Mouse (Mus musculus): ENCODE data around the gene Zfp853. TPM values are rescaled to one million over a fixed set of nuclear protein-coding genes. Genes with fewer than 3 reads are reported as not detected.

The Zfp853 gene
- polyA plus RNA-seq (2014; fragmentation: Nextera tagmentation; extraction: Ambion mirVana) = 0.12 and 0.24 TPM in 2 replicates

- peak within 1 kb of the TSS; percentile 49 for H3K4me3 ChIP-seq (ENCODE audit: low read depth, low read length)
- H3K9ac ChIP-seq (replicated peaks; ENCODE audit: low read depth, low read length) = peak within 1 kb of the TSS; percentile 32
- peaks cover 22% of the 10 kb centered on the region for H3K27me3 ChIP-seq (ENCODE audit: control insufficient read depth, insufficient read depth, low read length)
- H3K36me3 ChIP-seq (ENCODE audit: control insufficient read depth, insufficient read depth, low read length) = no peaks in the 10 kb centered on the region
- WGBS = 7% methylated on average over 36 of the region's 38 CpGs
- ATAC-seq (ENCODE audit: insufficient number of reproducible peaks, insufficient read depth, low FRiP score, low read depth) = no peak
- H3K4me2 ChIP-seq (replicated peaks; ENCODE audit: low read depth, low read length) = peak within 1 kb of the TSS; percentile 90
- H3K9me3 ChIP-seq (ENCODE audit: control insufficient read depth, low read depth, low read length) = no peaks in the 10 kb centered on the region
- no peak within 1 kb of the TSS for H3K27ac ChIP-seq (ENCODE audit: low read length)
- peaks cover 6% of the 10 kb centered on the region; the same call in 1 of the 2 replicates for H3K4me1 ChIP-seq (ENCODE audit: control insufficient read depth, insufficient read depth, low read length)
Observed at GRCm38 (mm10) chr5:143293404-143293803, at the start of gene Zfp853. Gene Zfp853, minus strand, starts transcription at chr5:143293623.

- 54% methylated on average over 6 of the region's 6 CpGs for WGBS
- no peak overlapping the region for H3K4me3 ChIP-seq (ENCODE audit: low read depth, low read length)
- no peak overlapping the region for H3K4me2 ChIP-seq (replicated peaks; ENCODE audit: low read depth, low read length)
Observed at GRCm38 (mm10) chr5:143339603-143340002, 46.2 kb upstream of the Zfp853 start.

GRCm38 (mm10) chr5:143336559-143336958 is 43.1 kb upstream of the Zfp853 start:
- Histone ChIP-seq H3K27me3 (ENCODE audit: control insufficient read depth, insufficient read depth, low read length) (no peaks in the 10 kb centered on the region), H3K9me3 (ENCODE audit: control insufficient read depth, low read depth, low read length) (no peaks in the 10 kb centered on the region), H3K4me2 (replicated peaks; ENCODE audit: low read depth, low read length) (no peak overlapping the region), H3K4me3 (ENCODE audit: low read depth, low read length) (no peak overlapping the region), H3K36me3 (ENCODE audit: control insufficient read depth, insufficient read depth, low read length) (no peaks in the 10 kb centered on the region), H3K27ac (ENCODE audit: low read length) (no peak overlapping the region), H3K9ac (replicated peaks; ENCODE audit: low read depth, low read length) (no peak overlapping the region), H3K4me1 (ENCODE audit: control insufficient read depth, insufficient read depth, low read length) (no peaks in the 10 kb centered on the region)
- 58% methylated on average over 6 of the region's 6 CpGs for WGBS
- ATAC-seq (ENCODE audit: insufficient number of reproducible peaks, insufficient read depth, low FRiP score, low read depth) = no peak

More at GRCm38 (mm10) chr5:143339603-143340002, 46.2 kb upstream of the Zfp853 start:
- no peak overlapping the region for H3K27ac ChIP-seq (ENCODE audit: low read length)
- no peak overlapping the region for H3K9ac ChIP-seq (replicated peaks; ENCODE audit: low read depth, low read length)
- H3K4me1 ChIP-seq (ENCODE audit: control insufficient read depth, insufficient read depth, low read length) = no peaks in the 10 kb centered on the region
- H3K27me3 ChIP-seq (ENCODE audit: control insufficient read depth, insufficient read depth, low read length) = no peaks in the 10 kb centered on the region
- no peak for ATAC-seq (ENCODE audit: insufficient number of reproducible peaks, insufficient read depth, low FRiP score, low read depth)
- no peaks in the 10 kb centered on the region for H3K9me3 ChIP-seq (ENCODE audit: control insufficient read depth, low read depth, low read length)
- H3K36me3 ChIP-seq (ENCODE audit: control insufficient read depth, insufficient read depth, low read length) = no peaks in the 10 kb centered on the region

GRCm38 (mm10) chr5:143335089-143335460 is 41.7 kb upstream of the Zfp853 start:
- no peaks in the 10 kb centered on the region for H3K36me3 ChIP-seq (ENCODE audit: control insufficient read depth, insufficient read depth, low read length)
- H3K9me3 ChIP-seq (ENCODE audit: control insufficient read depth, low read depth, low read length) = no peaks in the 10 kb centered on the region
- H3K4me1 ChIP-seq (ENCODE audit: control insufficient read depth, insufficient read depth, low read length) = 0 out of 2 replicates have a peak, but pooled peaks cover under 1% of the 10 kb centered on the region
- H3K4me3 ChIP-seq (ENCODE audit: low read depth, low read length) = no peak overlapping the region
- H3K4me2 ChIP-seq (replicated peaks; ENCODE audit: low read depth, low read length) = no peak overlapping the region
- WGBS = 78% methylated on average over 7 of the region's 7 CpGs
- H3K27ac ChIP-seq (ENCODE audit: low read length) = no peak overlapping the region
- 0 out of 2 replicates have a peak, but pooled peaks have one; percentile 42 for ATAC-seq (ENCODE audit: insufficient number of reproducible peaks, insufficient read depth, low FRiP score, low read depth)
- H3K9ac ChIP-seq (replicated peaks; ENCODE audit: low read depth, low read length) = no peak overlapping the region
- no peaks in the 10 kb centered on the region for H3K27me3 ChIP-seq (ENCODE audit: control insufficient read depth, insufficient read depth, low read length)

- Histone ChIP-seq H3K4me1 (ENCODE audit: control insufficient read depth, insufficient read depth, low read length) (0 out of 2 replicates have a peak, but pooled peaks cover 6% of the 10 kb centered on the region), H3K9me3 (ENCODE audit: control insufficient read depth, low read depth, low read length) (no peaks in the 10 kb centered on the region), H3K27me3 (ENCODE audit: control insufficient read depth, insufficient read depth, low read length) (no peaks in the 10 kb centered on the region), H3K4me3 (ENCODE audit: low read depth, low read length) (no peak overlapping the region), H3K9ac (replicated peaks; ENCODE audit: low read depth, low read length) (no peak overlapping the region), H3K4me2 (replicated peaks; ENCODE audit: low read depth, low read length) (no peak overlapping the region), H3K27ac (ENCODE audit: low read length) (no peak overlapping the region), H3K36me3 (ENCODE audit: control insufficient read depth, insufficient read depth, low read length) (no peaks in the 10 kb centered on the region)
- no peak for ATAC-seq (ENCODE audit: insufficient number of reproducible peaks, insufficient read depth, low FRiP score, low read depth)
- WGBS = 67% methylated on average over 14 of the region's 14 CpGs
Observed at GRCm38 (mm10) chr5:143334418-143335088, 41.1 kb upstream of the Zfp853 start.

- no peak overlapping the region for H3K9ac ChIP-seq (replicated peaks; ENCODE audit: low read depth, low read length)
- no peaks in the 10 kb centered on the region for H3K27me3 ChIP-seq (ENCODE audit: control insufficient read depth, insufficient read depth, low read length)
- no peak overlapping the region for H3K4me3 ChIP-seq (ENCODE audit: low read depth, low read length)
- no peak overlapping the region for H3K4me2 ChIP-seq (replicated peaks; ENCODE audit: low read depth, low read length)
- H3K9me3 ChIP-seq (ENCODE audit: control insufficient read depth, low read depth, low read length) = no peaks in the 10 kb centered on the region
- no peak for ATAC-seq (ENCODE audit: insufficient number of reproducible peaks, insufficient read depth, low FRiP score, low read depth)
- WGBS = 20% methylated on average over 5 of the region's 5 CpGs
- H3K4me1 ChIP-seq (ENCODE audit: control insufficient read depth, insufficient read depth, low read length) = 0 out of 2 replicates have a peak, but pooled peaks cover 6% of the 10 kb centered on the region
- H3K27ac ChIP-seq (ENCODE audit: low read length) = no peak overlapping the region
- no peaks in the 10 kb centered on the region for H3K36me3 ChIP-seq (ENCODE audit: control insufficient read depth, insufficient read depth, low read length)
Observed at GRCm38 (mm10) chr5:143333872-143334271, 40.4 kb upstream of the Zfp853 start.

- peaks cover 22% of the 10 kb centered on the region for H3K36me3 ChIP-seq (ENCODE audit: control insufficient read depth, insufficient read depth, low read length)
- under 1% methylated on average over 57 of the region's 57 CpGs for WGBS
Observed at GRCm38 (mm10) chr5:143328690-143329495, 35.5 kb upstream of the Zfp853 start, which contains the start of gene Zdhhc4. Gene Zdhhc4, minus strand, starts transcription at chr5:143329256.

GRCm38 (mm10) chr5:143317288-143317610 is 23.8 kb upstream of the Zfp853 start:
- no peak overlapping the region for H3K9ac ChIP-seq (replicated peaks; ENCODE audit: low read depth, low read length)
- 89% methylated on average over 8 of the region's 8 CpGs for WGBS
- no peaks in the 10 kb centered on the region for H3K27me3 ChIP-seq (ENCODE audit: control insufficient read depth, insufficient read depth, low read length)
- ATAC-seq (ENCODE audit: insufficient number of reproducible peaks, insufficient read depth, low FRiP score, low read depth) = no peak
- H3K27ac ChIP-seq (ENCODE audit: low read length) = no peak overlapping the region
- no peak overlapping the region for H3K4me2 ChIP-seq (replicated peaks; ENCODE audit: low read depth, low read length)
- no peak overlapping the region for H3K4me3 ChIP-seq (ENCODE audit: low read depth, low read length)
- H3K4me1 ChIP-seq (ENCODE audit: control insufficient read depth, insufficient read depth, low read length) = peaks cover 10% of the 10 kb centered on the region
- H3K9me3 ChIP-seq (ENCODE audit: control insufficient read depth, low read depth, low read length) = no peaks in the 10 kb centered on the region
- H3K36me3 ChIP-seq (ENCODE audit: control insufficient read depth, insufficient read depth, low read length) = peaks cover 42% of the 10 kb centered on the region

More at GRCm38 (mm10) chr5:143328690-143329495, 35.5 kb upstream of the Zfp853 start, which contains the start of gene Zdhhc4:
- peak; percentile 70; the same call in 1 of the 2 replicates for ATAC-seq (ENCODE audit: insufficient number of reproducible peaks, insufficient read depth, low FRiP score, low read depth)
- no peaks in the 10 kb centered on the region for H3K27me3 ChIP-seq (ENCODE audit: control insufficient read depth, insufficient read depth, low read length)
- peaks cover 12% of the 10 kb centered on the region for H3K4me1 ChIP-seq (ENCODE audit: control insufficient read depth, insufficient read depth, low read length)
- H3K4me2 ChIP-seq (replicated peaks; ENCODE audit: low read depth, low read length) = peak within 1 kb of the TSS; percentile 92
- peak within 1 kb of the TSS; percentile 57 for H3K4me3 ChIP-seq (ENCODE audit: low read depth, low read length)
- H3K27ac ChIP-seq (ENCODE audit: low read length) = no peak within 1 kb of the TSS
- no peaks in the 10 kb centered on the region for H3K9me3 ChIP-seq (ENCODE audit: control insufficient read depth, low read depth, low read length)
- peak within 1 kb of the TSS; percentile 54 for H3K9ac ChIP-seq (replicated peaks; ENCODE audit: low read depth, low read length)
